Mouse (Mus musculus): ENCODE measurements at regions not wholly inside any gene's neighbourhood (a gene's known extent, or its start where the extent isn't known, plus 50 kb on each side); places are given as distances from the start of the nearest gene placed in this dataset.

GRCm38 (mm10) chr2:55817273-55817672, 381.5 kb downstream of the Kcnj3 start:
- Histone ChIP-seq H3K4me3 (replicated peaks in 1 of 3; ENCODE audit: low read depth in 2 of 3, low read length in 2 of 3, poor library complexity in 1 of 3) (no peak overlapping the region), H3K9me3 (replicated peaks; ENCODE audit: low read length) (no peaks in the 10 kb centered on the region), H3K4me1 (ENCODE audit: control insufficient read depth in 1 of 2, insufficient read depth in 2 of 2) (peaks cover 0 to 3% of the 10 kb centered on the region in 2 experiments; a peak in 1 of 4 replicates), H3K27me3 (replicated peaks) (no peaks in the 10 kb centered on the region), H3K9ac (ENCODE audit: insufficient read depth, low read depth) (no peak overlapping the region), H3K36me3 (replicated peaks in 1 of 2; ENCODE audit: control insufficient read depth in 1 of 2, insufficient read depth in 1 of 2, low read length in 1 of 2) (no peaks in the 10 kb centered on the region), H3K27ac (ENCODE audit: insufficient read depth, low read depth) (no peak overlapping the region), H3K4me2 (ENCODE audit: insufficient read depth, low read depth, poor library complexity, severe bottlenecking) (no peak overlapping the region), H3K79me2 (replicated peaks; ENCODE audit: control insufficient read depth, extremely low read depth, insufficient read depth, poor library complexity, severe bottlenecking) (no peaks in the 10 kb centered on the region)
- in situ Hi-C loops (cut with MboI; ENCODE audit: low pct_ligation_motif_present, low pct_unique_long_range_greater_than_20kb, low sequenced_read_pairs) = no loop called here
- no peak for DNase-seq (ENCODE audit: extremely low read depth)
- dilution Hi-C loops (cut with MboI; ENCODE audit: extremely low pct_ligation_motif_present, extremely low pct_unique_long_range_greater_than_20kb, low sequenced_read_pairs) = no loop called here
- TF ChIP-seq ETS1 (conservative IDR thresholded peaks at IDR 0.05; ENCODE audit: low read depth, low read length) (0 out of 2 replicates have a peak, but pooled peaks have one; percentile 31), IRF4 (IDR thresholded peaks at IDR 0.05; ENCODE audit: low read depth, low read length) (no peak), USF1 (IDR thresholded peaks at IDR 0.05; ENCODE audit: low read depth, low read length) (no peak), POLR2AphosphoS2 (IDR thresholded peaks at IDR 0.05; ENCODE audit: low read depth, low read length) (no peak)

- Histone ChIP-seq H3K4me2 (ENCODE audit: insufficient read depth, low read depth, poor library complexity, severe bottlenecking) (no peak overlapping the region), H3K9ac (ENCODE audit: insufficient read depth, low read depth) (no peak overlapping the region), H3K79me2 (replicated peaks; ENCODE audit: control insufficient read depth, extremely low read depth, insufficient read depth, poor library complexity, severe bottlenecking) (no peaks in the 10 kb centered on the region), H3K4me1 (ENCODE audit: control insufficient read depth in 1 of 2, insufficient read depth in 2 of 2) (peaks cover 0 to 3% of the 10 kb centered on the region in 2 experiments; a peak in 1 of 4 replicates), H3K4me3 (replicated peaks in 1 of 3; ENCODE audit: low read depth in 2 of 3, low read length in 2 of 3, poor library complexity in 1 of 3) (no peak overlapping the region), H3K27ac (ENCODE audit: insufficient read depth, low read depth) (no peak overlapping the region), H3K36me3 (replicated peaks in 1 of 2; ENCODE audit: control insufficient read depth in 1 of 2, insufficient read depth in 1 of 2, low read length in 1 of 2) (no peaks in the 10 kb centered on the region), H3K27me3 (replicated peaks) (no peaks in the 10 kb centered on the region), H3K9me3 (replicated peaks; ENCODE audit: low read length) (no peaks in the 10 kb centered on the region)
- dilution Hi-C loops (cut with MboI; ENCODE audit: extremely low pct_ligation_motif_present, extremely low pct_unique_long_range_greater_than_20kb, low sequenced_read_pairs) = no loop called here
- DNase-seq (ENCODE audit: extremely low read depth) = peak; percentile 89
- in situ Hi-C loops (cut with MboI; ENCODE audit: low pct_ligation_motif_present, low pct_unique_long_range_greater_than_20kb, low sequenced_read_pairs) = no loop called here
- TF ChIP-seq MXI1 (IDR thresholded peaks at IDR 0.05; ENCODE audit: low read depth, low read length) = no peak
- peak; percentile 83 for TF ChIP-seq TCF12 (IDR thresholded peaks at IDR 0.05; ENCODE audit: low read depth, low read length)
- TF ChIP-seq TBP (conservative IDR thresholded peaks at IDR 0.05; ENCODE audit: low read depth, low read length) = 0 out of 2 replicates have a peak, but pooled peaks have one; percentile 49
- TF ChIP-seq ELF1 (IDR thresholded peaks at IDR 0.05; ENCODE audit: low read depth, low read length) = no peak
- TF ChIP-seq RAD21 (IDR thresholded peaks at IDR 0.05; ENCODE audit: low read depth, low read length) = peak; percentile 9
- TF ChIP-seq SIN3A (IDR thresholded peaks at IDR 0.05; ENCODE audit: low read length) = peak; percentile 81
- TF ChIP-seq UBTF (IDR thresholded peaks at IDR 0.05; ENCODE audit: low read depth, low read length) = no peak
- TF ChIP-seq MYC (IDR thresholded peaks at IDR 0.05; ENCODE audit: low read depth, low read length) = no peak
- peak; percentile 81 for TF ChIP-seq BHLHE40 (IDR thresholded peaks at IDR 0.05; ENCODE audit: low read depth, low read length)
- peak; percentile 98 for TF ChIP-seq MEF2A (IDR thresholded peaks at IDR 0.05; ENCODE audit: borderline replicate concordance, low read depth, low read length)
- TF ChIP-seq CHD2 (IDR thresholded peaks at IDR 0.05; ENCODE audit: low read length) = peak; percentile 35; the same call in 1 of the 2 replicates
- TF ChIP-seq EP300 (IDR thresholded peaks at IDR 0.05; ENCODE audit: low read length) = peak; percentile 75
- TF ChIP-seq ZKSCAN1 (IDR thresholded peaks at IDR 0.05; ENCODE audit: borderline replicate concordance, low read depth, low read length) = no peak
- TF ChIP-seq POLR2AphosphoS2 (IDR thresholded peaks at IDR 0.05; ENCODE audit: low read depth, low read length) = no peak
- TF ChIP-seq KAT2A (IDR thresholded peaks at IDR 0.05; ENCODE audit: insufficient replicate concordance, low read length) = no peak
- no peak for TF ChIP-seq USF2 (conservative IDR thresholded peaks at IDR 0.05; ENCODE audit: low read depth, low read length)
- TF ChIP-seq ZC3H11A (IDR thresholded peaks at IDR 0.05; ENCODE audit: low read depth, low read length) = no peak
- no peak; the same call in 1 of the 2 replicates for TF ChIP-seq RCOR1 (conservative IDR thresholded peaks at IDR 0.05; ENCODE audit: low read depth, low read length)
- peak; percentile 100 for TF ChIP-seq ETS1 (conservative IDR thresholded peaks at IDR 0.05; ENCODE audit: low read depth, low read length)
- no peak for TF ChIP-seq SMC3 (IDR thresholded peaks at IDR 0.05; ENCODE audit: low read depth, low read length)
- TF ChIP-seq MAFK (IDR thresholded peaks at IDR 0.05; ENCODE audit: insufficient replicate concordance, low read length) = peak; percentile 58; the same call in 1 of the 2 replicates
- TF ChIP-seq HCFC1 (IDR thresholded peaks at IDR 0.05; ENCODE audit: low read depth, low read length) = no peak
- TF ChIP-seq USF1 (IDR thresholded peaks at IDR 0.05; ENCODE audit: low read depth, low read length) = no peak
- TF ChIP-seq NRF1 (IDR thresholded peaks at IDR 0.05; ENCODE audit: low read depth, low read length) = no peak
- TF ChIP-seq JUN (IDR thresholded peaks at IDR 0.05; ENCODE audit: insufficient read depth, low read depth, low read length) = peak; percentile 54; the same call in 1 of the 2 replicates
- TF ChIP-seq MAZ (IDR thresholded peaks at IDR 0.05; ENCODE audit: low read depth, low read length) = peak; percentile 62; the same call in 1 of the 2 replicates
- TF ChIP-seq POLR2A (IDR thresholded peaks at IDR 0.05; ENCODE audit: low read depth, low read length) = no peak
- peak; percentile 54 for TF ChIP-seq JUND (conservative IDR thresholded peaks at IDR 0.05; ENCODE audit: low read depth, low read length)
- TF ChIP-seq IRF4 (IDR thresholded peaks at IDR 0.05; ENCODE audit: low read depth, low read length) = peak; percentile 68; the same call in 1 of the 2 replicates
- no peak for TF ChIP-seq CTCF (conservative IDR thresholded peaks at IDR 0.05 in 1 of 2, IDR thresholded peaks at IDR 0.05 in 1 of 2; ENCODE audit: low read depth in 2 of 2, low read length in 2 of 2)
- no peak for TF ChIP-seq ZNF384 (IDR thresholded peaks at IDR 0.05; ENCODE audit: low read depth, low read length)
- 0 out of 2 replicates have a peak, but pooled peaks have one; percentile 40 for TF ChIP-seq E2F4 (IDR thresholded peaks at IDR 0.05; ENCODE audit: insufficient replicate concordance, low read depth, low read length)
Observed at GRCm38 (mm10) chr2:55818220-55818619, 382.4 kb downstream of the Kcnj3 start.
